Mouse (Mus musculus) stomach, embryonic 15.5 days (tissue): ENCODE measurements around the gene Wbp2nl. TPM values are rescaled to one million over a fixed set of nuclear protein-coding genes. Genes with fewer than 3 reads are reported as not detected.

ENCODE experiments used
- ATAC-seq: fragments of 200-750 bp; cut with Nextera tagmentation; 2 replicates; pipeline ENCODE4 v1.8.0; 2017; ENCODE audit warnings: low read depth, moderate number of reproducible peaks, moderate TSS enrichment; ENCODE audit not compliant: insufficient read depth, low FRiP score
- H3K27ac ChIP-seq: fragments of 300-500 bp; sonication (generic); 2 replicates; pipeline ENCODE4 v1.5.1; 2015; ENCODE audit warnings: mild to moderate bottlenecking, inconsistent platforms
- H3K27me3 ChIP-seq: fragments of 300-500 bp; sonication (generic); replicated peaks from 2 replicates; pipeline ENCODE4 v1.6.1; 2015; ENCODE audit warnings: inconsistent platforms
- H3K36me3 ChIP-seq: fragments of 300-500 bp; sonication (generic); 2 replicates; pipeline ENCODE4 v1.6.1; 2015; ENCODE audit warnings: inconsistent platforms
- H3K4me1 ChIP-seq: fragments of 300-500 bp; sonication (generic); 2 replicates; pipeline ENCODE4 v1.6.1; 2015; ENCODE audit warnings: inconsistent platforms
- H3K4me2 ChIP-seq: fragments of 300-500 bp; sonication (generic); 2 replicates; pipeline ENCODE4 v1.6.1; 2015; ENCODE audit warnings: mild to moderate bottlenecking, inconsistent platforms
- H3K4me3 ChIP-seq: fragments of 300-500 bp; sonication (generic); replicated peaks from 2 replicates; pipeline ENCODE4 v1.5.1; 2015; ENCODE audit warnings: inconsistent platforms
- H3K9ac ChIP-seq: fragments of 300-500 bp; sonication (generic); 2 replicates; pipeline ENCODE4 v1.6.1; 2015; ENCODE audit warnings: inconsistent platforms
- H3K9me3 ChIP-seq: fragments of 300-500 bp; sonication (generic); 2 replicates; pipeline ENCODE4 v1.6.1; 2016; ENCODE audit warnings: inconsistent platforms
- WGBS: fragments of 180-500 bp; shearing (Covaris S2); methylation state at CpG from one replicate; pipeline ENCODE4 v1.1.7; 2015; 5-methylcytosine and 5-hydroxymethylcytosine counted together
- polyA plus RNA-seq: library from polyadenylated mRNA; unstranded; fragments of >200 nt; fragmentation: Nextera tagmentation; extraction: Ambion mirVana; gene quantifications from 2 replicates; pipeline ENCODE4 v1.2.1, GENCODE M21; 2015

The Wbp2nl gene
- polyA plus RNA-seq, 1 experiment from 2014 or later: 0.12 TPM

DNA sequence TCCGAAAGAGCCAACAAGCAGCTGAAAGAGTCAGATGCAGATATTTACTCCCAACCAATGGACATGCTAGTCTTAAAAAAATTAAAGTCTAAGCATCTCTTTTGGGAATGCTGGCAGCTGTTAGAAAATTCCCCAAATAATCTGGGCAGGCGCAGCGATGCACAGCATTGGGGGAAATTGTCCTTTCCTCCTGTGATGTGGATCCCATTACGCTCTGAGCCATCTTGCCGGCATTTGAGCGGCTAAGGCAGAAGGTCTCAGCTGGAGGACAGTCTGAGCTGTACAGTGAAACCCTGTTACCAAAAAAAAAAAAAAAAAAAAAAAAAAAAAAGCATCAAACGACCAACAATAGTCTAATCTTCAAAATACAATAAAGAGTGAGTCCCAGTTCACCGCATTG lies 23.4 kb downstream of the Wbp2nl start:
- Histone ChIP-seq H3K9me3 (no peaks in the 10 kb centered on the region), H3K27ac (no peak overlapping the region), H3K4me3 (no peak overlapping the region), H3K9ac (no peak overlapping the region), H3K27me3 (no peaks in the 10 kb centered on the region), H3K4me2 (no peak overlapping the region), H3K36me3 (no peaks in the 10 kb centered on the region), H3K4me1 (peaks cover 6% of the 10 kb centered on the region; the same call in 1 of the 2 replicates)
- ATAC-seq: no peak
- WGBS: 65% methylated on average over 8 of the region's 8 CpGs

DNA sequence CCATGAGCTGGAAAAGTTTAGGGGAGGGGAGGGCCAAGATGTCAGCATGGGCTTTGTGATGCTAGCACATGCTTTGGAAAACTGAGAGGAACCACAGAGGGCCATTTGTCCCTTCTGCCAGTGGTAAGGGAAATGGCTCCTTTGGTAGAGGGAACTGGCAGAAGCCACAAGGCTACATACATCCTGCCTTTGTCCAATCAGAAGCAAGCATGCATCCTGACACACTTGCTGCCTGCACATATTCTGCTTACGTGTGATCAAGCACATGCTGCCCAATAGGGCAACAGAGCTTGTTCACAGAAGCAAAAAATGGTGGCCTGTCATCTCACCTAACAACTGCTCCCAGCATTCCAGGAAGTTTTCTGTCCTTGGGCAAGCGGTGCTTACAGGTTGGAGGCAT lies 26.6 kb downstream of the Wbp2nl start:
- WGBS: 66% methylated on average over 2 of the region's 2 CpGs
- no peak for ATAC-seq
- Histone ChIP-seq H3K27ac (no peak overlapping the region), H3K9ac (no peak overlapping the region), H3K36me3 (0 out of 2 replicates have a peak, but pooled peaks cover 4% of the 10 kb centered on the region), H3K27me3 (no peaks in the 10 kb centered on the region), H3K4me1 (peaks cover 6% of the 10 kb centered on the region; the same call in 1 of the 2 replicates), H3K4me2 (no peak overlapping the region), H3K9me3 (no peaks in the 10 kb centered on the region), H3K4me3 (no peak overlapping the region)

DNA sequence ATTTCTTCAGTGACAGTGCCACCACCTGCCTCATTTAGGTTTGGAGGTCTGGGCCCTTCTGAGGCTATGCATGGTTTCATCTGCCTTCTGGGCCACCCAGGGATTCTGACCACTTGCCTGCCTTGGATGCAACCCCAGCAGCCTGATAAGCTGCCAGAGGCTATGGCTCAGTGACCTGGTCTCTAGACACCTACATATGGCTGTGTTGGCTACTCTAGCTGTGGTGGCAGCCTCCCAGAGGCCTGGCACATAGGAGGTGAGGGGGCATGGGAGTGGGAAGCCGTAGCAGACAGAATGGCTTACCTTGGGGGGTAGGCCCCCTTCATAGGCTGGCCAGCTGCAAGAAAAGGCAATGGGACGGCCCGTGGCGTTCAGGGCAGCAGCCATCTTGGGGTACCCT lies 36.4 kb downstream of the Wbp2nl start:
- H3K4me2 ChIP-seq: no peak overlapping the region
- H3K9ac ChIP-seq: no peak overlapping the region
- H3K9me3 ChIP-seq: no peaks in the 10 kb centered on the region
- H3K36me3 ChIP-seq: 0 out of 2 replicates have a peak, but pooled peaks cover 11% of the 10 kb centered on the region
- WGBS: 98% methylated on average over 4 of the region's 4 CpGs
- no peak overlapping the region for H3K4me3 ChIP-seq
- peaks cover 19% of the 10 kb centered on the region for H3K4me1 ChIP-seq
- no peaks in the 10 kb centered on the region for H3K27me3 ChIP-seq
- ATAC-seq: no peak
- no peak overlapping the region for H3K27ac ChIP-seq

DNA sequence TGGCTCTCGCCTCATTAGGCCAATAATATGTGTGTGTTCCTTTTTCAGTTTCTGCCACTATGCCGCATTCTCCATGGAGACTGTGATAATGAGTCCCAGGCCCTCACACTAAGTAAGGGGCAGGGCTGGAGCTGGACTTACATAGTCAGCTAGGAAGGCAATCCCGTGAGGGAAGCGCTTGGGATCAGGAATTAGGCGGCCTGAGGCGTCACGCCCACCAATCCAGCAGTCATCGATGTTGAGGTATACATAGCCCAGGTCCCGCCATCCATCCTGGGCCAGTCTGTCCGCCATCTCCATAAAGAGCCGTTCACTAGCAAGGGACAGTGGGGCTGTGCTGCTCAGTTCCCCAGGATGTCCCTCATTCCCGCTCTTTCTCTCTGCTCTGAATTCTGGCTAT lies 37.9 kb downstream of the Wbp2nl start:
- Histone ChIP-seq H3K4me3 (no peak overlapping the region), H3K27me3 (no peaks in the 10 kb centered on the region), H3K9ac (no peak overlapping the region), H3K27ac (no peak overlapping the region), H3K4me2 (no peak overlapping the region), H3K9me3 (no peaks in the 10 kb centered on the region), H3K4me1 (peaks cover 30% of the 10 kb centered on the region), H3K36me3 (0 out of 2 replicates have a peak, but pooled peaks cover 4% of the 10 kb centered on the region)
- ATAC-seq: no peak
- 89% methylated on average over 12 of the region's 12 CpGs for WGBS

DNA sequence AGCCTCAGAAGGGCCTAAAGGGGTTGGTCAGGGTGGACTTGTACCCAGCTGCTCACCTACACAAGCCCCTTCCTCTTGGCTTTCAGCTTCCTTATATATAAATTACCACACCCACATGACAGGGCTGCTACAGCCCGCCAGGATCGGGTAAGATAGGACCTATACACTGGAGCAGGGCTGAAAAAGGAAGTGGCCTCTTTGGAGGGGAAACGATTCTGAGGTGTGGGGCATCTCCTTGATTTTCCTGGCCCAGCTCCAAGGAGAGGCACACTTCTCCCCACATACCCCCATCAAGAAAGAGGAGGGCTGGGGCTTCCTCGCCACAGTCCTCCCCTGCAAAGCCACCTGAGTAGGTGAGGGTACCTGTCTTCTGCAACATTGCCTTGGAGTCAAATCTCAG lies 39.1 kb downstream of the Wbp2nl start:
- no peaks in the 10 kb centered on the region for H3K9me3 ChIP-seq
- H3K9ac ChIP-seq: peak overlapping the region; percentile 53
- peaks cover 38% of the 10 kb centered on the region for H3K4me1 ChIP-seq
- ATAC-seq: no peak
- WGBS: 12% methylated on average over 4 of the region's 4 CpGs
- peak overlapping the region; percentile 70; the same call in 1 of the 2 replicates for H3K27ac ChIP-seq
- peak overlapping the region; percentile 65 for H3K4me3 ChIP-seq
- H3K27me3 ChIP-seq: no peaks in the 10 kb centered on the region
- peak overlapping the region; percentile 67 for H3K4me2 ChIP-seq
- 0 out of 2 replicates have a peak, but pooled peaks cover 3% of the 10 kb centered on the region for H3K36me3 ChIP-seq

DNA sequence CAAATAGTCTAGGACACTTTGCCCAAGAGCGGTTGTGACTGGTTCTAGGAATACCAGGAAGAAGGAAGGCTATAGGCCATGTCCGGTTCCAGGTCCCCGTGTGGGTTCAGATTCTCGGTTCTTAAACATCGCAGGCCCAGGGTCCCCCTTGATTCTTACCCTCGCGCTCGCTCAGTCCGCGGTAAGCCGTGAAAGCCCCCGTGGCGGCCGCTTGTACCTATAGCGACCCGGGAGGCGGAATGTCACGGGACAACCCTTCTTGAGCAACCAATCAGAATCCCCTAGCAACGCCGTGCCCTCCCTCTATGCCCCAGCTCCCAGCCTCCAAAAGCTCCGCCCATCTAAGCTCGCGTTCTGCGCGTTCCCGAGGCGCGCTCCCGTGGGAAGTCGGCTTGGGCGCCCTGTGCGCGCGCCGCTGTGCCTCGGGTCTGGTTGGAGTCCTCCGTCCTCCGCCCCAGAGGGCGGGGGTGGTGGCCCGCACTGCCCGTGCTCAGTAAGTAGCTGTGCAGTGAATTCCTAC lies 39.9 kb downstream of the Wbp2nl start, which contains the start of the genes Naga, Pheta2 and Smdt1:
Gene Naga (minus strand): TSS at position 333 of the 520 bp plus-strand sequence.
Gene Pheta2 (plus strand): TSS at position 350 of the 520 bp plus-strand sequence.
Gene Smdt1 (plus strand): TSS at position 367 of the 520 bp plus-strand sequence.
- Histone ChIP-seq H3K4me3 (peak within 1 kb of the TSS; percentile 65), H3K27me3 (no peaks in the 10 kb centered on the region), H3K4me2 (peak within 1 kb of the TSS; percentile 67), H3K4me1 (peaks cover 38% of the 10 kb centered on the region), H3K36me3 (0 out of 2 replicates have a peak, but pooled peaks cover 6% of the 10 kb centered on the region), H3K27ac (peak within 1 kb of the TSS; percentile 88), H3K9me3 (no peaks in the 10 kb centered on the region), H3K9ac (peak within 1 kb of the TSS; percentile 53)
- peak; percentile 89 for ATAC-seq
- 0% methylated on average over 41 of the region's 41 CpGs for WGBS

DNA sequence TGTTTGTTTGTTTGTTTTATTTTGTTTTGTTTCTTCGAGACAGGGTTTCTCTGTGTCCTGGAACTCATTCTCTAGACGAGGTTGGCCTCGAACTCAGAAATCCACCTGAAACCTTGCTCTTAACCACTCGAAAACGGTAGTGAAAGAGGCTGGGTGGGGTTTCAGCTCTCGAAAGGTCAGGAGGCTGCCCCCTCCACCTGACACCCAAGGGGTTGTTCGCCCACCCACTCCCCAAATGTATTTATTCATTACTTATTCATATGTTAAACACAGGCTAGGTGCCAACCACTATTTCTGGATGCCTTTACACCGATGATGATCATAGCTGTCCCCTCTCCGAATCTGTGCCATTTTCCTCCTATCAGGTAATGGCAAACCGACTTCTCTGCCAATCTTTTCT lies 40.4 kb downstream of the Wbp2nl start:
- Histone ChIP-seq H3K36me3 (0 out of 2 replicates have a peak, but pooled peaks cover 8% of the 10 kb centered on the region), H3K4me1 (peaks cover 38% of the 10 kb centered on the region), H3K9ac (0 out of 2 replicates have a peak overlapping the region, but pooled peaks have one; percentile 53), H3K4me3 (peak overlapping the region; percentile 65), H3K27me3 (no peaks in the 10 kb centered on the region), H3K9me3 (no peaks in the 10 kb centered on the region), H3K27ac (peak overlapping the region; percentile 88; the same call in 1 of the 2 replicates), H3K4me2 (peak overlapping the region; percentile 67)
- 53% methylated on average over 10 of the region's 10 CpGs for WGBS
- ATAC-seq: no peak

DNA sequence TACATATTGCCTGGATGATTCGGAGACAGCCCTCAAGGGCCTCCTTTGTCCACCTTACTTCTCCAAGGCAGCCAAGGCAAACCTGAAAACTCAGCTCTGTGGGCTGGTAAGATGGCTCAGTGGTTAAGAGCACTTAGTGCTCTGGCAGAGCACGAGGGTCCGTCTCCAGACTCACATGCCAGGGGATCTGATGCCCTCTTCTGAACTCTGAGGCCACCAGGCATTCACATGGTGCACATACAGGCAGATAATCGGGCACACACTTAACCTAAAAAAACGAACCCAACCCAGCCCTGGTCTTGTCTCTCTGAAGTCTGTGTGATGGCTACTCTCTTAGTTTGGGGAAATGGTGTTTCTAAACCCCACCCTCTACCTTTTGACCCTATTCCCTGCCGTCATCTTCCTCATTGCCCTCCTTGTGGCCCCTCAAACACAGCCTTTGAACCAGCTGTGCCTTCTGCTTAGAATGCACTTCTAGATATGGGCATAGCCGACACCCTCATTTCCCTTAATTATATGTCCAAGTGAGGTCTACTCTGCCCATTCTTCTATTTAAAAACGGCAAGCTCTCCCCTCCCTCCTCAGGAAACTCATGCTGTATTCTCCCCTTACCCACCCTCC lies 41.0 kb downstream of the Wbp2nl start:
- 62% methylated on average over 8 of the region's 8 CpGs for WGBS
- H3K36me3 ChIP-seq: 0 out of 2 replicates have a peak, but pooled peaks cover 8% of the 10 kb centered on the region
- H3K27ac ChIP-seq: peak overlapping the region; percentile 88
- H3K27me3 ChIP-seq: no peaks in the 10 kb centered on the region
- H3K4me1 ChIP-seq: peaks cover 38% of the 10 kb centered on the region
- H3K9ac ChIP-seq: no peak overlapping the region
- peak overlapping the region; percentile 83; the same call in 1 of the 2 replicates for H3K4me2 ChIP-seq
- H3K9me3 ChIP-seq: no peaks in the 10 kb centered on the region
- H3K4me3 ChIP-seq: no peak overlapping the region
- ATAC-seq: no peak

DNA sequence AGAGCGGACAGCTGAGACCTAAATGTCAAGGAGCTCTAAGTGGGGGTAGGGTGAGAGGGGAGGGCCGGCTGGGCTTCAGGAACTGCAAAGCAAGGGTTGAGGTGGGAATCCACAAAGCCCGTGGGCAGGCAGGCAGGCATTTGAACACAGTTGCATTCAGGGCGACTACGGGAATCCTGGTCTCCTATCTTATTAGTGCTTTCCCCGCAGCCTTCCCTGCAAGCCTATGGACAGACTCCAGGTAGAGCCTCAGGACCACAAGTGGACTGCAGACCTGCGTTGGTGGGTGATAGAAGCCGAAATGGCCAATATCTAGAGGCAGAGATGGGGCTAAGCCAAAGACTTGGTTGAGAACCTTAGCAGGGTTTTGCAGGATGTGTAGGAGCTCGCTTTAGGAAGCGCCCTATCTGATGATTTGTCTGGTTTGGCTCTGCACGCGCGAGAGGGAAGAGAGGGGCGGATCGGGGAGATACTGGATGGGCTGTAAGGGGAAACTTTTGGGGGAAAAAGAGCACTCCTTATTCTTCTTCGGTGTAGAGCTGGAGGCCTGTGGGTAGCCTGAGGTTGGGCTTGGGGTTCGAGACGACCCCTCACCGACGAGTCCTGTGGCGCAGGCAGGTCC lies 41.8 kb downstream of the Wbp2nl start:
- WGBS: 27% methylated on average over 21 of the region's 21 CpGs
- Histone ChIP-seq H3K4me3 (peak overlapping the region; percentile 59), H3K4me1 (peaks cover 38% of the 10 kb centered on the region), H3K36me3 (0 out of 2 replicates have a peak, but pooled peaks cover 8% of the 10 kb centered on the region), H3K9me3 (no peaks in the 10 kb centered on the region), H3K9ac (peak overlapping the region; percentile 53), H3K4me2 (peak overlapping the region; percentile 83), H3K27me3 (no peaks in the 10 kb centered on the region), H3K27ac (peak overlapping the region; percentile 88)
- ATAC-seq: no peak

DNA sequence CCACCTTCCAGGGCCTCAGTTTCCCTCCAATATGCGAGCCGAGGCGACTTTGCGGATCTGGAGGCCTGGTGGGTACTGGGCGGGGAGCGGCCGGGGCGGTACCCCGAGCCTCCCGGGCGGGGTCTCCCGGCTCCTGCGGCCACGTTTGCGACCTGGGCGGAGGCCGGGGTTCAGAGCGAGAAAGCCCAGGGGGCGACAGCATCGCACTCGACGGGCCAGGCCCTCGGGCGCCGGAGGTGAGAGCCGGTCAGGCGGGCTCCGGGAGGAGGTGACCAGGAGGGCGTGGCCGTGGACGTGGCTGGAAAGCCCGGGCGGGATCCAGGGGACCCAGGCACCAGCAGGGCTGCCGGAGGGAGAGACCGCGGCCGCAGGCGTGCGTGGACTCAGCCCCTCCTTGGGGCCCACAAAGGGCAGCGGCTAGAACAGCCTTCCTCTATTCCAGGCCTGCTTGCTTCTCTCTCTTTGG lies 42.3 kb downstream of the Wbp2nl start:
- Histone ChIP-seq H3K36me3 (0 out of 2 replicates have a peak, but pooled peaks cover 8% of the 10 kb centered on the region), H3K27ac (peak overlapping the region; percentile 88), H3K9ac (peak overlapping the region; percentile 53), H3K4me3 (peak overlapping the region; percentile 59), H3K27me3 (no peaks in the 10 kb centered on the region), H3K4me2 (peak overlapping the region; percentile 83), H3K4me1 (peaks cover 38% of the 10 kb centered on the region), H3K9me3 (no peaks in the 10 kb centered on the region)
- 1% methylated on average over 39 of the region's 40 CpGs for WGBS
- ATAC-seq: peak; percentile 11; the same call in 1 of the 2 replicates

DNA sequence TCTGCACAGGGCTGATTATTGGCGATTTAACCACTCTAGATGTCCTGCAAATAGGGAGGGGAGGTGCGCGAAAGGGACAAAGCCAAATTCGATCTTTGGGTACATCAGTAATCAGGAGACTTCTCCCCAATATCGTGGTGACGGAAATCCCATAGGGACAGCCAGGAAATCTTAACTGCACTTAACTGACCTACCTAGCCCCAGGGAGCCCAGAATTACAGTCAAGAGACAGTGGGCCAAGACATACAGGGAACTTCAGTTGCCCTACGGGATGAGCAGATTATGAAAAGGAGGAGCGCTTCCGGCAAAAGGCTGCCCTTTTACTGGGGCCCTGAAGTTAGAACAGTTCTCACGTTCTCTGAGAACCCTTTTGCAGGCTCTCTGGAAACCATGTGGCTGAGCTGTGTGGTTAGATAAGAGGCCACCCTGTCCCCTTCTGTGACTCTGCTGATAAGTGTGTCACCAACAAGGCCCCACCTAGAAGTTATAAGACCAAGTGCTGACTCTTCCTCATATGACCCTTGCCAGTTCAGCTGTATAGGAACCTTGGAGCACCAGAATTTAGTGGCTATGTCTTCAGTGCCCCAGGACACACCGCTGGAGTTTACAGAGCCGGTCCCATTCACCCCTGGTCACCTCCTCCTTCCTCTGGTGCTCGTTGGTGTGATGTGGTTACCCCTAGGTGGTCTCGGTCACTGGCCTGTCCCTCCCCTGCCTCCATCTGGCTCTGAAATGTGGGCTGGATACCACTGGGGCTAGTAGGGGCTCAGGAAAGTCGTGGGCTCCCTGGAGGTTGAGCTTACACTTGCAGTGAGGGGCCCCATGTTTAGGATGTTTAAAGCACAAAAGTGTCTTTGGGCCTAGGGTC lies 43.2 kb downstream of the Wbp2nl start:
- 46% methylated on average over 15 of the region's 15 CpGs for WGBS
- H3K4me1 ChIP-seq: peaks cover 40% of the 10 kb centered on the region

More for the DNA sequence above, 43.2 kb downstream of the Wbp2nl start:
- ATAC-seq: peak; percentile 15; the same call in 1 of the 2 replicates
- peak overlapping the region; percentile 59 for H3K4me3 ChIP-seq
- H3K27ac ChIP-seq: peak overlapping the region; percentile 88
- H3K36me3 ChIP-seq: 0 out of 2 replicates have a peak, but pooled peaks cover 4% of the 10 kb centered on the region
- no peaks in the 10 kb centered on the region for H3K9me3 ChIP-seq
- H3K27me3 ChIP-seq: no peaks in the 10 kb centered on the region
- H3K4me2 ChIP-seq: peak overlapping the region; percentile 83
- H3K9ac ChIP-seq: peak overlapping the region; percentile 53; the same call in 1 of the 2 replicates
